Mouse (Mus musculus) stomach, embryonic 16.5 days (tissue): ENCODE results near the gene Ipcef1. TPM values are rescaled to one million over a fixed set of nuclear protein-coding genes. Genes with fewer than 3 reads are reported as not detected.

Experiments
- ATAC-seq: fragments of 200-750 bp; cut with Nextera tagmentation; 2 replicates; pipeline ENCODE4 v1.8.0; 2017; ENCODE audit warnings: moderate number of reproducible peaks, moderate TSS enrichment; ENCODE audit not compliant: insufficient read depth, low FRiP score
- H3K27ac ChIP-seq: fragments of 300-500 bp; sonication (generic); 2 replicates; pipeline ENCODE4 v1.5.1; 2014; ENCODE audit warnings: low read length
- H3K27me3 ChIP-seq: fragments of 300-500 bp; sonication (generic); 2 replicates; pipeline ENCODE4 v1.6.1; 2014; ENCODE audit warnings: low read length, control low read depth, mixed read lengths; ENCODE audit not compliant: control insufficient read depth, insufficient read depth
- H3K36me3 ChIP-seq: fragments of 300-500 bp; sonication (generic); 2 replicates; pipeline ENCODE4 v1.6.1; 2014; ENCODE audit warnings: low read length; ENCODE audit not compliant: control insufficient read depth, insufficient read depth
- H3K4me1 ChIP-seq: fragments of 300-500 bp; sonication (generic); 2 replicates; pipeline ENCODE4 v1.6.1; 2014; ENCODE audit warnings: low read length, control low read depth, mixed read lengths; ENCODE audit not compliant: control insufficient read depth, insufficient read depth
- H3K4me2 ChIP-seq: fragments of 300-500 bp; sonication (generic); 2 replicates; pipeline ENCODE4 v1.6.1; 2014; ENCODE audit warnings: low read depth, low read length, mixed read lengths
- H3K4me3 ChIP-seq: fragments of 300-500 bp; sonication (generic); replicated peaks from 2 replicates; pipeline ENCODE4 v1.5.1; 2014; ENCODE audit warnings: mild to moderate bottlenecking, low read length
- H3K9ac ChIP-seq: fragments of 300-500 bp; sonication (generic); 2 replicates; pipeline ENCODE4 v1.6.1; 2014; ENCODE audit warnings: low read length
- H3K9me3 ChIP-seq: fragments of 300-500 bp; sonication (generic); replicated peaks from 2 replicates; pipeline ENCODE4 v1.6.1; 2016; ENCODE audit warnings: low read length, control low read depth; ENCODE audit not compliant: control insufficient read depth
- WGBS: fragments of 180-500 bp; shearing (Covaris S2); extraction: QIAGEN DNeasy Blood & Tissue Kit; methylation state at CpG from one replicate; pipeline ENCODE4 v1.1.7; 2014; 5-methylcytosine and 5-hydroxymethylcytosine counted together
- polyA plus RNA-seq: library from polyadenylated mRNA; unstranded; fragments of >200 nt; fragmentation: Nextera tagmentation; extraction: Ambion mirVana; gene quantifications from 2 replicates; pipeline ENCODE4 v1.2.1, GENCODE M21; 2015

The Ipcef1 gene
- polyA plus RNA-seq, 1 experiment from 2014 or later = 0.80 TPM

GRCm38 (mm10) chr10:7070100-7070835 lies 18.0 kb upstream of the Ipcef1 start:
- H3K27ac ChIP-seq = no peak overlapping the region
- no peaks in the 10 kb centered on the region for H3K9me3 ChIP-seq
- no peak overlapping the region for H3K9ac ChIP-seq
- H3K4me2 ChIP-seq = no peak overlapping the region
- 0 out of 2 replicates have a peak, but pooled peaks cover 3% of the 10 kb centered on the region for H3K4me1 ChIP-seq
- ATAC-seq = no peak
- no peak overlapping the region for H3K4me3 ChIP-seq
- 55% methylated on average over 8 of the region's 8 CpGs for WGBS
- no peaks in the 10 kb centered on the region for H3K36me3 ChIP-seq
- H3K27me3 ChIP-seq = no peaks in the 10 kb centered on the region

- WGBS = 84% methylated on average over 2 of the region's 2 CpGs
- ATAC-seq = no peak
- H3K4me1 ChIP-seq = 0 out of 2 replicates have a peak, but pooled peaks cover 3% of the 10 kb centered on the region
- no peak overlapping the region for H3K4me2 ChIP-seq
- H3K9ac ChIP-seq = no peak overlapping the region
- H3K4me3 ChIP-seq = no peak overlapping the region
- H3K36me3 ChIP-seq = no peaks in the 10 kb centered on the region
- no peak overlapping the region for H3K27ac ChIP-seq
- H3K27me3 ChIP-seq = no peaks in the 10 kb centered on the region
- no peaks in the 10 kb centered on the region for H3K9me3 ChIP-seq
Measured at GRCm38 (mm10) chr10:7069090-7069489, 16.8 kb upstream of the Ipcef1 start.

DNA sequence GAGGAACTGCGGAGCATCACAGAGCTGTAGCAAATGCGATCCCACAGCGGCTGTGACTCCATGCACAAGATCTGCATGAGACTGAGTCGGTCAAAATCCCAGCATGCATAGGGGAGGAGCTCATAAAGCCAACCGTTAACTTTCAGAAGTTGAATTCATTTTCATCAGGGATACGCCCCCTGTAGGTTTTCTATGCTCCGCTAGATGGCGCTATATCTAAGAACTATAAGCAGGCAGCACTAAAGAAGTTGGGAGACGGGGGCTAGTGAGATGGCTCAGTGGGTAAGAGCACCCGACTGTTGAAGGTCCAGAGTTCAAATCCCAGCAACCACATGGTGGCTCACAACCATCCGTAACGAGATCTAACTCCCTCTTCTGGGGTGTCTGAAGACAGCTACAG lies 16.3 kb upstream of the Ipcef1 start:
- ATAC-seq = no peak
- Histone ChIP-seq H3K4me1 (0 out of 2 replicates have a peak, but pooled peaks cover 3% of the 10 kb centered on the region), H3K27me3 (no peaks in the 10 kb centered on the region), H3K9me3 (no peaks in the 10 kb centered on the region), H3K9ac (no peak overlapping the region), H3K4me3 (no peak overlapping the region), H3K4me2 (no peak overlapping the region), H3K27ac (no peak overlapping the region), H3K36me3 (no peaks in the 10 kb centered on the region)
- WGBS = 73% methylated on average over 12 of the region's 12 CpGs

DNA sequence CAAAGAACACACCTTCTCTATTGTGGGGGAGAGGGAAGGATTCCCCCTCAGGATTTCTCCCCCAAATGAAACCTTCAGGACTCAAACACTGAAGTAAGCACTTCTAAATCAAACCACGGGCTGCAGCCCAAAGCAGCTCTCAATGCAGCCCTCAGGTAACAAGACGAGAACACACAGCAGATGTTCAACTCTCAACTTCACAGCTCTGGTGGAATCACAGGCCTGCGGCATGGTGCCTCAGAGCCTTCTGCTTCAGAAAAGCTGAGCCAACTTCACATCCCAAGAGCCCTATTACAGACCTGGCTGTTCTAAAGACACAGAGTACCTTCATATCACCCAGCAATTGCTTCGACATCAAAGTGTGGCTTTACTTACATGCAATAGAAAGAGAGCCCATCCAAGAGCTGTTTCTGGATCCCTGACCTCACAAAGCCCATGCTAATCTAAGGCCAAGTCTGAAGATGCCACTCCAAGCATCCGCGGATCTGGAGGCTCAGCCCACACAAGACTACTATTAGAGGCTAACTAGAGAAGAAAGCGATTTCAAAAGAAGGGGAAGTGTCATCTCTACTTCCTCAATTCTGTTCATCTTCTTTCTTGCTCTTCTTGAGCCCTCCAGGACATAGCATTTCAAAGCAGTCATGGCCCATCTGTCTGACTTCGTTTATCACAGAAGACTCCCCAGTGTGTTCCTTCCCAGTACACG lies 11.6 kb upstream of the Ipcef1 start:
- Histone ChIP-seq H3K36me3 (no peaks in the 10 kb centered on the region), H3K4me2 (no peak overlapping the region), H3K4me3 (no peak overlapping the region), H3K27me3 (no peaks in the 10 kb centered on the region), H3K27ac (no peak overlapping the region), H3K9ac (no peak overlapping the region), H3K4me1 (no peaks in the 10 kb centered on the region), H3K9me3 (no peaks in the 10 kb centered on the region)
- WGBS = 78% methylated on average over 9 of the region's 9 CpGs
- no peak for ATAC-seq

GRCm38 (mm10) chr10:7062993-7063392 lies 10.7 kb upstream of the Ipcef1 start:
- Histone ChIP-seq H3K9ac (no peak overlapping the region), H3K4me2 (no peak overlapping the region), H3K36me3 (no peaks in the 10 kb centered on the region), H3K27ac (no peak overlapping the region), H3K4me3 (no peak overlapping the region), H3K27me3 (no peaks in the 10 kb centered on the region), H3K4me1 (no peaks in the 10 kb centered on the region), H3K9me3 (no peaks in the 10 kb centered on the region)
- ATAC-seq = no peak
- WGBS = 79% methylated on average over 7 of the region's 7 CpGs

DNA sequence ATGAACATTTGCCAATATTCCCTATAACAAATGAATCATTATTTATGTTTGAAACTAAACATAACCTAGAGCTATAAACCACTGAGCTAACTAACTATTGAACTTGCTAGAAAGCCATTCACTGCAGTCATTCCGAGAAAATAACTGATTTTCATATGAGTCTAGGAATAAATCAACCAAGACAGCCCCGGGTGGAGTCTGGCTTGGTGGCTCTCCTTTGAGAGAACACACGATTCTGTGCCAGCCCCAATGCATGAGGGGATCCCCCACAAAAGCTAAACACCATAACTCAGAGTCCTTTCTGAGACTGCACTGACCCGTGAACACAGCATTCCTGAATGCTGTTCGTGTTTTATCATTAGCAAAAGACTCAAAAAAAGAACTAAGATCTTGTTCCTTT lies 8.0 kb upstream of the Ipcef1 start:
- Histone ChIP-seq H3K27me3 (no peaks in the 10 kb centered on the region), H3K4me1 (no peaks in the 10 kb centered on the region), H3K36me3 (no peaks in the 10 kb centered on the region), H3K4me2 (no peak overlapping the region), H3K27ac (no peak overlapping the region), H3K4me3 (no peak overlapping the region), H3K9me3 (no peaks in the 10 kb centered on the region), H3K9ac (no peak overlapping the region)
- WGBS = 58% methylated on average over 5 of the region's 5 CpGs
- no peak for ATAC-seq

DNA sequence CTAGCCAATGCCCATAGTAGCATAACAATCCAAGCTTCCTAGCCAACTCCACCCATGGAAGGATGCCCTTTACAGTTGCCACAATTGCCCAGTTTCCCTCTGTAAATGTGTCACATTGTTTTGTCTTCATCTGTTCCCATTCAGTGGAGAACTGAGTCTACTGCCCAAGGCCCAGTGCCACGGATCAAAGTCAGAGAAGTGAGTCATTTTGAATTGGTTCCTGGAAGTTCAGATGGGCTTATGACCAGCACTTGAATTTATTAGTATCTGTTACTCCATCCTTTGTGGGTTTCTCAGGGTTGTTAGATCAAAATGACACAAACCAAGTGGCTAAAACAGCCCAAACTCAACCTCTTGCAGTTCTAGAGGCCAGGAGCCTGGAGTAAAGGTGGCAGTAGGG lies 5.3 kb upstream of the Ipcef1 start:
- no peaks in the 10 kb centered on the region for H3K9me3 ChIP-seq
- 77% methylated on average over 1 of the region's 1 CpGs for WGBS
- no peak overlapping the region for H3K27ac ChIP-seq
- ATAC-seq = no peak
- 0 out of 2 replicates have a peak, but pooled peaks cover under 1% of the 10 kb centered on the region for H3K4me1 ChIP-seq
- no peaks in the 10 kb centered on the region for H3K27me3 ChIP-seq
- H3K9ac ChIP-seq = no peak overlapping the region
- H3K36me3 ChIP-seq = no peaks in the 10 kb centered on the region
- no peak overlapping the region for H3K4me3 ChIP-seq
- no peak overlapping the region for H3K4me2 ChIP-seq

DNA sequence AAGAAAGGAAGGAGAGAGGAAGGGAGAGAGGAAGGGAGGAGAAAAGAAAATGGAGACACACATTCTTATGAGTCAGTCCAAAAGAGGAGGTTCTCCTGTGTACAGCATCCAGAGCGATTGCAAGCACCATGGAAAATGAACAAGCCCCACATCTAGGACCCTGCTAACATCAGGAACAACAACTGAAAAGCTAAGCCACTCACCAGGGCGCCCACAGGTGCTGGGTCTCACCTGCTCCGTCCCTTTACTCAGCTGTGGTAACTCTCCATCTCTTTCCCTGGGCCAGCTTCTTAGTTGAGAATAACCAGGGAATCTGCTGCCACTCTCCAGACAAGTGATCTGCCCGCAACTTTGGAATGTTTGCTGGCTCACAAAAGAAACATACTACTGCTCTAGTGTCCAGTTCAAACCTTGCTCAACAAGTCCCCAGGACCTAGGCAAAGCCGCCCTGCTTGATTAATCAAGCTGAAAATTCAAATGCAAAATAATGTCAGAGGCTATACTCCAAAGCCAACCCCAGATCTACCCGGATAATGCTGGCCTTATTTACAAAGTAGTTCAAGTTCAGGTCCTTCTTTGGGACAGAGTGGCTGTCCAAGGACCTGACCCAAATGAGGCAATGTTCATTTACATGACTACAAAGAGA lies 2.4 kb upstream of the Ipcef1 start:
- Histone ChIP-seq H3K27me3 (no peaks in the 10 kb centered on the region), H3K9ac (no peak overlapping the region), H3K9me3 (no peaks in the 10 kb centered on the region), H3K27ac (no peak overlapping the region), H3K4me3 (no peak overlapping the region), H3K36me3 (no peaks in the 10 kb centered on the region), H3K4me1 (peaks cover 4% of the 10 kb centered on the region; the same call in 1 of the 2 replicates), H3K4me2 (no peak overlapping the region)
- WGBS = 74% methylated on average over 6 of the region's 6 CpGs
- no peak for ATAC-seq

GRCm38 (mm10) chr10:7049901-7050300 lies 2.4 kb downstream of the Ipcef1 start:
- Histone ChIP-seq H3K36me3 (no peaks in the 10 kb centered on the region), H3K27me3 (no peaks in the 10 kb centered on the region), H3K9me3 (no peaks in the 10 kb centered on the region), H3K4me3 (no peak overlapping the region), H3K4me1 (peaks cover 13% of the 10 kb centered on the region), H3K9ac (no peak overlapping the region), H3K27ac (no peak overlapping the region), H3K4me2 (no peak overlapping the region)
- no peak for ATAC-seq
- WGBS = 61% methylated on average over 3 of the region's 3 CpGs
